Mouse (Mus musculus) c-Kit-negative CD71-positive TER-119-positive erythroid progenitor cells, embryonic 14.5 days (primary cell): ENCODE data around the gene Msx3.

Source experiments
- DNase-seq: peaks from one replicate; pipeline ENCODE4 v3.0.0-alpha.2; 2013; ENCODE audit warnings: low read depth, low spot score

Msx3 gene

GRCm38 (mm10) chr7:140048361-140049114 lies at the start of gene Msx3:
TSS of gene Msx3 (minus strand) at chr7:140049089.
- DNase-seq, result no peak

- DNase-seq, result no peak
These were observed 49.6 kb upstream of the Msx3 start for GRCm38 (mm10) chr7:140098466-140098865.

- DNase-seq, result no peak
These were observed 47.2 kb upstream of the Msx3 start for GRCm38 (mm10) chr7:140096055-140096454.

- DNase-seq, result no peak
These were observed 46.7 kb upstream of the Msx3 start for GRCm38 (mm10) chr7:140095556-140095955.

- no peak for DNase-seq
These were observed 46.1 kb upstream of the Msx3 start for GRCm38 (mm10) chr7:140094954-140095353.

- DNase-seq, result no peak
These were observed 44.1 kb upstream of the Msx3 start, which contains the start of gene Prap1 for GRCm38 (mm10) chr7:140092924-140093528. TSS of gene Prap1 (plus strand) at chr7:140093395.

- DNase-seq, result no peak
These were observed 41.7 kb upstream of the Msx3 start for GRCm38 (mm10) chr7:140090601-140091000.

GRCm38 (mm10) chr7:140082242-140082678 lies 33.4 kb upstream of the Msx3 start, which contains the start of gene Caly:
TSS of gene Caly (minus strand) at chr7:140082548.
- no peak for DNase-seq

- DNase-seq, result no peak
These were observed 32.7 kb upstream of the Msx3 start for GRCm38 (mm10) chr7:140081408-140082241.

- no peak for DNase-seq
These were observed 31.7 kb upstream of the Msx3 start for GRCm38 (mm10) chr7:140080503-140081156.

- peak; percentile 17 for DNase-seq
These were observed 29.8 kb upstream of the Msx3 start for GRCm38 (mm10) chr7:140078711-140079110.

GRCm38 (mm10) chr7:140077698-140078097 lies 28.8 kb upstream of the Msx3 start:
- DNase-seq, result no peak

GRCm38 (mm10) chr7:140070042-140070711 lies 21.3 kb upstream of the Msx3 start:
- DNase-seq, result no peak

GRCm38 (mm10) chr7:140067397-140067796 lies 18.5 kb upstream of the Msx3 start:
- DNase-seq, result no peak

- peak; percentile 30 for DNase-seq
These were observed 14.2 kb upstream of the Msx3 start for GRCm38 (mm10) chr7:140063092-140063491.

GRCm38 (mm10) chr7:140062307-140062706 lies 13.4 kb upstream of the Msx3 start:
- DNase-seq, result no peak

GRCm38 (mm10) chr7:140061832-140062130 lies 12.9 kb upstream of the Msx3 start:
- DNase-seq, result no peak

- no peak for DNase-seq
These were observed 12.3 kb upstream of the Msx3 start for GRCm38 (mm10) chr7:140060936-140061831.

- no peak for DNase-seq
These were observed 10.7 kb upstream of the Msx3 start for GRCm38 (mm10) chr7:140059601-140060000.

GRCm38 (mm10) chr7:140058528-140058927 lies 9.6 kb upstream of the Msx3 start:
- no peak for DNase-seq
